Mouse (Mus musculus): Measurements from ENCODE around the gene Madd.
"Not testable (repeated sequence)": the region's sequence is repeated elsewhere in the genome, so short reads cannot be mapped to it uniquely, and the experiment has no call there.

Madd gene

GRCm38 (mm10) chr2:91123521-91123920 lies 60.1 kb downstream of the Madd start:
- no peak for DNase-seq (ENCODE audit: low read depth)

- no peak for DNase-seq (ENCODE audit: low read depth)
These were observed 62.1 kb downstream of the Madd start for GRCm38 (mm10) chr2:91121497-91121896.

- no peak for DNase-seq (ENCODE audit: low read depth)
These were observed 62.6 kb downstream of the Madd start for GRCm38 (mm10) chr2:91121011-91121410.

- no peak for DNase-seq (ENCODE audit: low read depth)
These were observed 63.4 kb downstream of the Madd start for GRCm38 (mm10) chr2:91120261-91120671.

GRCm38 (mm10) chr2:91119551-91119950 lies 64.1 kb downstream of the Madd start:
- DNase-seq (ENCODE audit: low read depth) = no peak

GRCm38 (mm10) chr2:91119061-91119460 lies 64.6 kb downstream of the Madd start:
- DNase-seq (ENCODE audit: low read depth) = no peak

- DNase-seq (ENCODE audit: low read depth) = no peak
These were observed 65.0 kb downstream of the Madd start for GRCm38 (mm10) chr2:91118647-91119046.

GRCm38 (mm10) chr2:91117585-91118275 lies 65.9 kb downstream of the Madd start, which contains the start of gene Mybpc3:
Gene Mybpc3 (plus strand): TSS chr2:91118144.
- DNase-seq (ENCODE audit: low read depth) = no peak

- DNase-seq (ENCODE audit: low read depth) = no peak
These were observed 66.8 kb downstream of the Madd start for GRCm38 (mm10) chr2:91116842-91117241.

GRCm38 (mm10) chr2:91115578-91115970 lies 68.1 kb downstream of the Madd start:
- DNase-seq (ENCODE audit: low read depth) = no peak

- DNase-seq (ENCODE audit: low read depth) = peak; percentile 57
These were observed 68.7 kb downstream of the Madd start for GRCm38 (mm10) chr2:91114781-91115577.

GRCm38 (mm10) chr2:91113852-91114251 lies 69.8 kb downstream of the Madd start:
- no peak for DNase-seq (ENCODE audit: low read depth)

GRCm38 (mm10) chr2:91113334-91113733 lies 70.3 kb downstream of the Madd start:
- no peak for DNase-seq (ENCODE audit: low read depth)

- DNase-seq (ENCODE audit: low read depth) = no peak
These were observed 71.1 kb downstream of the Madd start for GRCm38 (mm10) chr2:91112491-91112890.

GRCm38 (mm10) chr2:91111832-91112231 lies 71.8 kb downstream of the Madd start:
- not testable (repeated sequence) for DNase-seq (ENCODE audit: low read depth)

- DNase-seq (ENCODE audit: low read depth) = no peak
These were observed 73.2 kb downstream of the Madd start for GRCm38 (mm10) chr2:91110429-91110828.

GRCm38 (mm10) chr2:91109807-91110385 lies 73.7 kb downstream of the Madd start:
- DNase-seq (ENCODE audit: low read depth) = no peak

GRCm38 (mm10) chr2:91109241-91109640 lies 74.4 kb downstream of the Madd start:
- DNase-seq (ENCODE audit: low read depth) = no peak

- no peak for DNase-seq (ENCODE audit: low read depth)
These were observed 75.5 kb downstream of the Madd start for GRCm38 (mm10) chr2:91108156-91108555.

GRCm38 (mm10) chr2:91101124-91101740 lies 82.4 kb downstream of the Madd start:
- DNase-seq (ENCODE audit: low read depth) = peak; percentile 94

- DNase-seq (ENCODE audit: low read depth) = no peak
These were observed 85.5 kb downstream of the Madd start for GRCm38 (mm10) chr2:91098156-91098555.

- no peak for DNase-seq (ENCODE audit: low read depth)
These were observed 86.6 kb downstream of the Madd start for GRCm38 (mm10) chr2:91097015-91097414.

GRCm38 (mm10) chr2:91096524-91096923 lies 87.1 kb downstream of the Madd start:
- DNase-seq (ENCODE audit: low read depth) = no peak
